Mouse (Mus musculus): ENCODE measurements at regions not wholly inside any gene's neighbourhood (a gene's known extent, or its start where the extent isn't known, plus 50 kb on each side); places are given as distances from the start of the nearest gene placed in this dataset.
"Not testable (repeated sequence)": the region's sequence is repeated elsewhere in the genome, so short reads cannot be mapped to it uniquely, and the experiment has no call there.

GRCm38 (mm10) chr4:4333472-4334123, 256.3 kb upstream of the Sdr16c6 start:
- no peak for DNase-seq

GRCm38 (mm10) chr4:4331105-4331504, 253.8 kb upstream of the Sdr16c6 start:
- no peak for DNase-seq

- no peak for DNase-seq
Measured at GRCm38 (mm10) chr4:4315651-4316411, 238.5 kb upstream of the Sdr16c6 start.

- no peak for DNase-seq
Measured at GRCm38 (mm10) chr4:4311496-4311895, 234.2 kb upstream of the Sdr16c6 start.

GRCm38 (mm10) chr4:4306922-4307321, 229.6 kb upstream of the Sdr16c6 start:
- DNase-seq, result no peak

- peak; percentile 8 for DNase-seq
Measured at GRCm38 (mm10) chr4:4305740-4306249, 228.5 kb upstream of the Sdr16c6 start.

GRCm38 (mm10) chr4:4304666-4305065, 227.3 kb upstream of the Sdr16c6 start:
- peak; percentile 17 for DNase-seq

- DNase-seq, result no peak
Measured at GRCm38 (mm10) chr4:4300189-4300879, 223.0 kb upstream of the Sdr16c6 start.

- peak; percentile 3 for DNase-seq
Measured at GRCm38 (mm10) chr4:4299631-4300030, 222.3 kb upstream of the Sdr16c6 start.

- no peak for DNase-seq
Measured at GRCm38 (mm10) chr4:4249601-4250000, 172.3 kb upstream of the Sdr16c6 start.

- no peak for DNase-seq
Measured at GRCm38 (mm10) chr4:4247669-4248068, 170.3 kb upstream of the Sdr16c6 start.

- DNase-seq, result not testable (repeated sequence)
Measured at GRCm38 (mm10) chr4:4242306-4242980, 165.1 kb upstream of the Sdr16c6 start.

GRCm38 (mm10) chr4:4226209-4226608, 148.9 kb upstream of the Sdr16c6 start:
- no peak for DNase-seq

- no peak for DNase-seq
Measured at GRCm38 (mm10) chr4:4219701-4220100, 142.4 kb upstream of the Sdr16c6 start.

- DNase-seq, result no peak
Measured at GRCm38 (mm10) chr4:4211892-4212291, 134.6 kb upstream of the Sdr16c6 start.

GRCm38 (mm10) chr4:4205158-4205557, 127.8 kb upstream of the Sdr16c6 start:
- no peak for DNase-seq

GRCm38 (mm10) chr4:4199309-4199708, 122.0 kb upstream of the Sdr16c6 start:
- no peak for DNase-seq

- peak; percentile 1 for DNase-seq
Measured at GRCm38 (mm10) chr4:4195834-4196233, 118.5 kb upstream of the Sdr16c6 start.

- DNase-seq, result no peak
Measured at GRCm38 (mm10) chr4:4195250-4195649, 117.9 kb upstream of the Sdr16c6 start.
